Mouse (Mus musculus): ENCODE results near the gene Il9.

- TF ChIP-seq CTCF (IDR thresholded peaks at IDR 0.05; ENCODE audit: low read depth) (no peak), EP300 (IDR thresholded peaks at IDR 0.05; ENCODE audit: low read depth) (no peak)
These were observed 10.1 kb downstream of the Il9 start for GRCm38 (mm10) chr13:56471951-56472350.
